Comparison of ENCODE assay signal across 20 mouse cellular contexts in the genomic region with DNA sequence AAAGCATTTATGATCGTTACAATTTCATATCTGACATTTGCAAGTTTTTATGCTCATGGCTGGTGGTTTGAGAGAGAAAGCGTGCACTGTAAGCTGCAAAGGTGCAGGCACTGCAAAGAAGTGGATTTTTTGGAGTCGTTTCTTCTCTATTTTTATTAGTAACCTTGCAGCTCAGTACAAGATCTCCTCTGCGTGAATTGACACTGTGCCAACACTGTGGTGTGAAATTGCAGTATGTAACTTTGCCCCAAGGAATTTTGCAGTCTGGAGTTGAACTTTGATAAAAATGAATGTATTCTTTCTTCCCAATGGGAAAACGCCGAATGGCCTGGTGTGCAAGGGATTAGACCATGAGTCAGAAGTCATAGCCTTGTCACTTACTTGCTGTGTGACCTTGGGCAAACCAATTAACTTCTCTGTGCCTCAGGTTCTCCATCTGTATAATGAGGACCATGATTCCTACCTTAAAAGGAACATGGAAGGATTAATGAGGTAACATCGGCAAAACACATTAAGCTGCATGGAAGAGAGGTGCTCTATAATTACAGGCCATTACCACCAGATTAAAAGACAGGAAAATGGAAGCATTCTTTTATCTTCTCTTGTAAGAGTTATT.
DNase-seq lines count a peak whose midpoint lies in the region; ATAC-seq lines count a peak whose summit lies in the region.
"Had no signal": no experiment of that assay in that cellular context is flagged by ENCODE, and none has a peak within 500 bp of the region (broad histone marks: within the 10 kb centered on the region; RNA-seq: fewer than 3 reads in every experiment).

No protein-coding gene starts in this region.

- no peak overlapping the region for H3K4me3 ChIP-seq in hindbrain, embryonic 11.5 days (ENCODE audit: low read depth, low read length)
- H3K4me3 ChIP-seq in hindbrain, embryonic 10.5 days = no peak overlapping the region
- H3K4me3 ChIP-seq in midbrain, embryonic 14.5 days (replicated peaks; ENCODE audit: low read depth, low read length) = no peak overlapping the region
- no peak overlapping the region for H3K4me3 ChIP-seq in midbrain, embryonic 10.5 days
- no peak overlapping the region for H3K4me3 ChIP-seq in neural tube, embryonic 14.5 days (ENCODE audit: low read depth, low read length)
- H3K4me3 ChIP-seq: embryonic facial prominence, embryonic 12.5 days had no signal

- no peak overlapping the region for H3K9ac ChIP-seq in hindbrain, embryonic 11.5 days (ENCODE audit: low read depth, low read length)
- no peak overlapping the region for H3K9ac ChIP-seq in midbrain, embryonic 14.5 days (replicated peaks; ENCODE audit: low read length)
- H3K9ac ChIP-seq in neural tube, embryonic 14.5 days (replicated peaks; ENCODE audit: low read depth, low read length) = no peak overlapping the region
- H3K9ac ChIP-seq: embryonic facial prominence, embryonic 12.5 days; liver, postnatal 0 days had no signal

- no peaks in the 10 kb centered on the region for H3K4me1 ChIP-seq in hindbrain, embryonic 11.5 days (replicated peaks; ENCODE audit: control insufficient read depth, insufficient read depth, low read length)
- H3K4me1 ChIP-seq in hindbrain, embryonic 10.5 days (replicated peaks) = no peaks in the 10 kb centered on the region
- no peaks in the 10 kb centered on the region for H3K4me1 ChIP-seq in midbrain, embryonic 14.5 days (ENCODE audit: control insufficient read depth, insufficient read depth, low read length)
- no peaks in the 10 kb centered on the region; the same call in 1 of the 2 replicates for H3K4me1 ChIP-seq in midbrain, embryonic 10.5 days
- H3K4me1 ChIP-seq in neural tube, embryonic 14.5 days (ENCODE audit: control insufficient read depth, insufficient read depth, low read length) = no peaks in the 10 kb centered on the region
- H3K4me1 ChIP-seq: embryonic facial prominence, embryonic 12.5 days had no signal

- no peaks in the 10 kb centered on the region for H3K36me3 ChIP-seq in hindbrain, embryonic 11.5 days (ENCODE audit: control insufficient read depth, insufficient read depth, low read length)
- no peaks in the 10 kb centered on the region for H3K36me3 ChIP-seq in hindbrain, embryonic 10.5 days
- no peaks in the 10 kb centered on the region for H3K36me3 ChIP-seq in midbrain, embryonic 14.5 days (ENCODE audit: control insufficient read depth, insufficient read depth, low read length)
- no peaks in the 10 kb centered on the region for H3K36me3 ChIP-seq in midbrain, embryonic 10.5 days
- H3K36me3 ChIP-seq in neural tube, embryonic 14.5 days (ENCODE audit: control insufficient read depth, insufficient read depth, low read length) = no peaks in the 10 kb centered on the region
- H3K36me3 ChIP-seq: embryonic facial prominence, embryonic 12.5 days; G1E had no signal

- H3K27me3 ChIP-seq in hindbrain, embryonic 11.5 days (ENCODE audit: control insufficient read depth, insufficient read depth, low read length) = no peaks in the 10 kb centered on the region
- H3K27me3 ChIP-seq in hindbrain, embryonic 10.5 days (ENCODE audit: insufficient read depth, poor library complexity, severe bottlenecking) = no peaks in the 10 kb centered on the region
- H3K27me3 ChIP-seq in midbrain, embryonic 14.5 days (ENCODE audit: control insufficient read depth, insufficient read depth, low read length) = no peaks in the 10 kb centered on the region
- H3K27me3 ChIP-seq in midbrain, embryonic 10.5 days (ENCODE audit: low read depth, poor library complexity, severe bottlenecking) = no peaks in the 10 kb centered on the region
- no peaks in the 10 kb centered on the region for H3K27me3 ChIP-seq in neural tube, embryonic 14.5 days (ENCODE audit: control insufficient read depth, insufficient read depth, low read length)
- H3K27me3 ChIP-seq: embryonic facial prominence, embryonic 12.5 days had no signal

- peak; percentile 1 for DNase-seq in embryo, embryonic 11 days
- no peak for DNase-seq in embryo, embryonic 9.5 days (ENCODE audit: extremely low spot score)
- DNase-seq in hindbrain, embryonic 11.5 days (ENCODE audit: low spot score) = peak; percentile 4
- DNase-seq in hindbrain, embryonic 10.5 days (ENCODE audit: low spot score) = no peak
- DNase-seq in midbrain, embryonic 14.5 days = peak; percentile 57
- DNase-seq in midbrain, embryonic 10.5 days (ENCODE audit: low spot score) = no peak
- DNase-seq in urinary bladder, postnatal 14 days (ENCODE audit: low spot score) = no peak
- DNase-seq: adrenal gland, postnatal 25 days; gastrocnemius, postnatal 36 days; heart, postnatal 10 days; kidney, adult 18-20 months; kidney, postnatal 10 days; liver, postnatal 0 days; right cerebral cortex, adult 18-20 months had no signal

- whole genome bisulfite sequencing in hindbrain, embryonic 11.5 days = 75% methylated on average over 7 of the region's 7 CpGs
- 78% methylated on average over 7 of the region's 7 CpGs for WGBS in hindbrain, embryonic 10.5 days
- WGBS in midbrain, embryonic 14.5 days = 72% methylated on average over 7 of the region's 7 CpGs
- 86% methylated on average over 7 of the region's 7 CpGs for WGBS in midbrain, embryonic 10.5 days
- WGBS in neural tube, embryonic 14.5 days = 62% methylated on average over 7 of the region's 7 CpGs

- ATAC-seq in hindbrain, embryonic 11.5 days (ENCODE audit: low FRiP score) = no peak
- peak; percentile 44; the same call in 1 of the 2 replicates for ATAC-seq in midbrain, embryonic 14.5 days (ENCODE audit: low FRiP score, low TSS enrichment)
- peak; percentile 46; the same call in 1 of the 2 replicates for ATAC-seq in neural tube, embryonic 14.5 days (ENCODE audit: low read depth)
- ATAC-seq: activated CD4-positive, CD25-positive, alpha-beta regulatory T cell, adult 4 months; liver, postnatal 0 days had no signal

- H3K4me2 ChIP-seq in hindbrain, embryonic 11.5 days (replicated peaks; ENCODE audit: low read depth, low read length) = no peak overlapping the region
- no peak overlapping the region for H3K4me2 ChIP-seq in midbrain, embryonic 14.5 days (ENCODE audit: low read length)
- H3K4me2 ChIP-seq in neural tube, embryonic 14.5 days (ENCODE audit: low read depth, low read length) = no peak overlapping the region
- H3K4me2 ChIP-seq: embryonic facial prominence, embryonic 12.5 days; heart, embryonic 11.5 days had no signal

- no peak overlapping the region for H3K27ac ChIP-seq in hindbrain, embryonic 11.5 days (ENCODE audit: low read depth, low read length)
- H3K27ac ChIP-seq in hindbrain, embryonic 10.5 days = no peak overlapping the region
- no peak overlapping the region for H3K27ac ChIP-seq in midbrain, embryonic 14.5 days (replicated peaks; ENCODE audit: low read depth, low read length)
- H3K27ac ChIP-seq in midbrain, embryonic 10.5 days (replicated peaks) = no peak overlapping the region
- H3K27ac ChIP-seq in neural tube, embryonic 14.5 days (ENCODE audit: low read depth, low read length) = no peak overlapping the region
- H3K27ac ChIP-seq: embryonic facial prominence, embryonic 12.5 days; stomach, postnatal 0 days had no signal

- no peaks in the 10 kb centered on the region for H3K9me3 ChIP-seq in hindbrain, embryonic 11.5 days (ENCODE audit: control insufficient read depth, low read length)
- no peaks in the 10 kb centered on the region for H3K9me3 ChIP-seq in hindbrain, embryonic 10.5 days
- no peaks in the 10 kb centered on the region for H3K9me3 ChIP-seq in midbrain, embryonic 14.5 days (ENCODE audit: control insufficient read depth, low read length)
- H3K9me3 ChIP-seq in midbrain, embryonic 10.5 days (replicated peaks) = peaks cover 3% of the 10 kb centered on the region; the same call in 1 of the 2 replicates
- no peaks in the 10 kb centered on the region for H3K9me3 ChIP-seq in neural tube, embryonic 14.5 days (ENCODE audit: control insufficient read depth, low read length)
- H3K9me3 ChIP-seq: embryonic facial prominence, embryonic 12.5 days had no signal

Comparison
In these comparisons a context has a peak if more than half of its experiments do, and no peak if none do; other contexts are left out.
1. DNase-seq: peak in embryo, embryonic 11 days (single experiment), hindbrain, embryonic 11.5 days (single experiment) and midbrain, embryonic 14.5 days (single experiment); none in embryo, embryonic 9.5 days (single experiment), hindbrain, embryonic 10.5 days (single experiment), midbrain, embryonic 10.5 days (single experiment) and urinary bladder, postnatal 14 days (single experiment).